ENCODE assay signal across 8 mouse cellular contexts in genomic region chr4:45185331-45185669, GRCm38 (mm10). TPM values are rescaled to one million over a fixed set of nuclear protein-coding genes. Genes with fewer than 3 reads are reported as not detected.
DNase-seq lines count a peak whose midpoint lies in the region; ATAC-seq and TF ChIP-seq lines count a peak whose summit lies in the region.

No protein-coding gene starts in this region.

- no peak for TF ChIP-seq POLR2A in kidney, adult 2 months (IDR thresholded peaks at IDR 0.05; ENCODE audit: low read depth, low read length)
- TF ChIP-seq POLR2A in bone marrow macrophage, adult 2 months (IDR thresholded peaks at IDR 0.05; ENCODE audit: borderline replicate concordance, low read depth, low read length) = no peak

- no peaks in the 10 kb centered on the region; the same call in 1 of the 2 replicates for H3K4me1 ChIP-seq in kidney, adult 2 months (ENCODE audit: control insufficient read depth, insufficient read depth, low read length)
- 0 out of 2 replicates have a peak, but pooled peaks cover 2% of the 10 kb centered on the region for H3K4me1 ChIP-seq in bone marrow macrophage, adult 2 months (ENCODE audit: control insufficient read depth, insufficient read depth, low read length)
- H3K4me1 ChIP-seq in hindbrain, embryonic 12.5 days = peaks cover 10% of the 10 kb centered on the region
- H3K4me1 ChIP-seq in midbrain, embryonic 14.5 days (ENCODE audit: control insufficient read depth, insufficient read depth, low read length) = peaks cover 8% of the 10 kb centered on the region; the same call in 1 of the 2 replicates

- DNase-seq in kidney, adult 2 months = no peak
- DNase-seq in kidney, postnatal 10 days = no peak
- DNase-seq in midbrain, embryonic 14.5 days = no peak
- no peak for DNase-seq in retina, postnatal 1 day
- DNase-seq in cerebellum, adult 9-10 months = no peak
- no peak for DNase-seq in layer of hippocampus, adult 18-20 months (ENCODE audit: low spot score in 2 of 2)

- H3K27me3 ChIP-seq in kidney, adult 2 months (replicated peaks; ENCODE audit: control insufficient read depth, insufficient read depth, low read length) = no peaks in the 10 kb centered on the region
- peaks cover 39% of the 10 kb centered on the region for H3K27me3 ChIP-seq in hindbrain, embryonic 12.5 days
- peaks cover 15% of the 10 kb centered on the region; the same call in 1 of the 2 replicates for H3K27me3 ChIP-seq in midbrain, embryonic 14.5 days (ENCODE audit: control insufficient read depth, insufficient read depth, low read length)

- peak overlapping the region; percentile 79 for H3K4me2 ChIP-seq in hindbrain, embryonic 12.5 days (replicated peaks)
- H3K4me2 ChIP-seq in midbrain, embryonic 14.5 days (ENCODE audit: low read length) = peak overlapping the region; percentile 98

- no peak overlapping the region for H3K27ac ChIP-seq in kidney, adult 2 months (ENCODE audit: insufficient read depth, low read depth, low read length)
- no peak overlapping the region for H3K27ac ChIP-seq in bone marrow macrophage, adult 2 months (ENCODE audit: insufficient read depth, low read depth, low read length)
- H3K27ac ChIP-seq in hindbrain, embryonic 12.5 days = no peak overlapping the region
- no peak overlapping the region for H3K27ac ChIP-seq in midbrain, embryonic 14.5 days (replicated peaks; ENCODE audit: low read depth, low read length)

- peak overlapping the region; percentile 66 for H3K4me3 ChIP-seq in kidney, adult 2 months (ENCODE audit: insufficient read depth, low read depth, low read length)
- H3K4me3 ChIP-seq in bone marrow macrophage, adult 2 months (ENCODE audit: insufficient read depth, low read length) = peak overlapping the region; percentile 64
- H3K4me3 ChIP-seq in hindbrain, embryonic 12.5 days = peak overlapping the region; percentile 64
- peak overlapping the region; percentile 62 for H3K4me3 ChIP-seq in midbrain, embryonic 14.5 days (replicated peaks; ENCODE audit: low read depth, low read length)

- WGBS in kidney, adult 2 months = 3% methylated on average over 10 of the region's 10 CpGs
- 2% methylated on average over 10 of the region's 10 CpGs for WGBS in hindbrain, embryonic 12.5 days
- WGBS in midbrain, embryonic 14.5 days = 2% methylated on average over 10 of the region's 10 CpGs

- peak overlapping the region; percentile 67 for H3K9ac ChIP-seq in hindbrain, embryonic 12.5 days
- H3K9ac ChIP-seq in midbrain, embryonic 14.5 days (replicated peaks; ENCODE audit: low read length) = no peak overlapping the region

- no peak for TF ChIP-seq CTCF in kidney, adult 2 months (conservative IDR thresholded peaks at IDR 0.05; ENCODE audit: insufficient read depth, insufficient read length, low read depth, low read length)
- TF ChIP-seq CTCF in bone marrow macrophage, adult 2 months (IDR thresholded peaks at IDR 0.05; ENCODE audit: low read depth, low read length) = no peak

- H3K9me3 ChIP-seq in hindbrain, embryonic 12.5 days (replicated peaks) = no peaks in the 10 kb centered on the region
- no peaks in the 10 kb centered on the region for H3K9me3 ChIP-seq in midbrain, embryonic 14.5 days (ENCODE audit: control insufficient read depth, low read length)

- no peaks in the 10 kb centered on the region for H3K36me3 ChIP-seq in kidney, adult 2 months (ENCODE audit: control insufficient read depth, insufficient read depth, low read length)
- no peaks in the 10 kb centered on the region for H3K36me3 ChIP-seq in hindbrain, embryonic 12.5 days
- H3K36me3 ChIP-seq in midbrain, embryonic 14.5 days (ENCODE audit: control insufficient read depth, insufficient read depth, low read length) = no peaks in the 10 kb centered on the region

- no peak; the same call in none of the 2 replicates for ATAC-seq in hindbrain, embryonic 12.5 days (ENCODE audit: low FRiP score)
- ATAC-seq in midbrain, embryonic 14.5 days (ENCODE audit: low FRiP score, low TSS enrichment) = peak; percentile 31; the same call in 1 of the 2 replicates

RNA-seq across cellular contexts. Expression of gene Frmpd1, which starts 0.6 kb away (rescaled TPM):
- polyA plus RNA-seq in kidney, adult 2 months (2012; rRNA removed) = 0.46 and 0.56 TPM in 2 replicates
- polyA plus RNA-seq in bone marrow macrophage, adult 2 months (2012; ENCODE audit: insufficient read depth, insufficient read length, missing spikeins) = not detected in 2 replicates
- polyA plus RNA-seq in hindbrain, embryonic 12.5 days (2016; fragmentation: Nextera tagmentation; extraction: Ambion mirVana) = 2.0 and 2.5 TPM in 2 replicates
- polyA plus RNA-seq in midbrain, embryonic 14.5 days (2014; fragmentation: Nextera tagmentation; extraction: Ambion mirVana) = 0.80 and 1.5 TPM in 2 replicates
- total RNA-seq in layer of hippocampus, adult 18-20 months (2021) = 10 to 100 TPM; 16.4 to 21.7 TPM
